Mouse (Mus musculus): ENCODE measurements around the gene Cxcl10. TPM values are rescaled to one million over a fixed set of nuclear protein-coding genes. Genes with fewer than 3 reads are reported as not detected.

Gene Cxcl10
- total RNA-seq, 2 experiments from 2014 or later = not detected

DNA sequence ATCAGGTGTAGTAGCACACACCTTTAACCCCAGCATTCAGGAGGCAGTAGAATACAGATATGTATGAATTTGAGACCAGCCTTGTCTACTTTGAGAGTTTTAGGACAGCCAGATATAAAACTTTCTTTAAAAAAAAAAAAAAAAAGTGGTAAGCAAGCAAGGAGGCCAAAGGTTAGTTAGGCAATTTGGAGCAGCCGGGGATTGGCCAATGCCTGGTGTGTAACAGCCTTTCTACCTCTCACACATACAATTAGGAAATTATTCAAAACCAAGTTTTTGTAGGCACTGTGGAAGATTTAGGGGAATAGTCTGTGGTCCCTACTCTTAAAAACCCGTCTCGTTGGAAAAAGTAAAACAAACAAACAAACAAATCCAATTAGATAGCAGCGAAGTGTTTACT, 26.1 kb downstream of the Cxcl10 start:
- intact Hi-C loops (cut with DNase I) = no loop called here

GRCm38 (mm10) chr5:92321631-92322400, 26.9 kb downstream of the Cxcl10 start:
- intact Hi-C loops (cut with DNase I) = no loop called here
- DNase-seq = no peak

More for the DNA sequence above, 26.1 kb downstream of the Cxcl10 start:
- no peak for DNase-seq

DNA sequence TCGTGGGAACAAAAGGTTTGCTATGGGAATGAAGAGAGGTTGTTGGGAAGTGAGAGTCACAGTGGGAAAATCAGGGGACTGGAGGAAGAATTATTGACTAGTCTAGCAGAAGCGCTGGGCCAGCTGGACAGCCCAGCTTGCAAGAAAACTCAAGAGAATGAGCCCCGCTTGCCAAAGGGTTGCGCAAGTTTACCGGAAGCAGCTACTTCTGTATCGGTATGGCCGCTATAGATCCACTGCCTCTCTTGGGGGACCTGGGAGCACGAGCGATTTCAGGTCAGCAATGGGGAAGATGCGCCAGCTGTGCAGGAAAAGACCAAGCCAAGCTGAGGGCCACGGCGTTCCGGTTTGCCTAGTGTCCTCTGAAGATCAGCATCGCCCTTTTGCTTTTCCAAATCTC, 30.1 kb downstream of the Cxcl10 start:
- intact Hi-C loops (cut with DNase I) = no loop called here
- no peak for DNase-seq

DNA sequence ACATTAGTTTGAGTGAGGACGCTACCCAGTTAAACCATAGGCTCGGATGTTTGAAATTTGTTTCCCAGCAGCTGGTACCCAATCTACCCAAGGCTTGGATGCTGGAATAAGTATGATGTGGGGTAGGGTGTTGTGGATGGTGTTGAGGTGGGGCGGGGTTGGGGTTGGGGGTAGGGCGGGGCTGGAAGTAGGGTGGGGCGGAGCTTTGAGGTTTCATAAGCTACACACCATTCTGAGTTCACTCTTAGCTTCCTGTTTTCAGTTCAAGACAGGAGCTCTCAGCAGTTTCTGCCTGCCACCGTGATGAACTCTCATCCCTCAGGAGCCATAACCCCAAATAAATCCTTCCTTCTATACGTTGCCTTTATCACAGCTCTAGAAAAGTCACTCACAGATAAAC, 30.6 kb downstream of the Cxcl10 start:
- DNase-seq = no peak
- intact Hi-C loops (cut with DNase I) = no loop called here

GRCm38 (mm10) chr5:92313776-92314175, 34.9 kb downstream of the Cxcl10 start:
- DNase-seq = no peak
- intact Hi-C loops (cut with DNase I) = no loop called here

GRCm38 (mm10) chr5:92312046-92312715, 36.5 kb downstream of the Cxcl10 start:
- DNase-seq = peak; percentile 93

GRCm38 (mm10) chr5:92309681-92310511, 38.8 kb downstream of the Cxcl10 start, which contains the start of gene Sdad1:
TSS of gene Sdad1 (minus strand) at chr5:92310479.
- peak; percentile 94 for DNase-seq
- intact Hi-C loops (cut with DNase I) = loop anchor here (2.0 kb wide), 1 partner anchor 73 kb away; no protein-coding TSS in a partner anchor

More at GRCm38 (mm10) chr5:92312046-92312715, 36.5 kb downstream of the Cxcl10 start:
- intact Hi-C loops (cut with DNase I) = no loop called here

- intact Hi-C loops (cut with DNase I) = no loop called here
- DNase-seq = no peak
These were observed 44.4 kb downstream of the Cxcl10 start for GRCm38 (mm10) chr5:92304291-92304690.

GRCm38 (mm10) chr5:92302149-92302840, 46.4 kb downstream of the Cxcl10 start:
- intact Hi-C loops (cut with DNase I) = no loop called here
- DNase-seq = no peak

Other genes with a start within 250 kb of the Cxcl10 start
- 10 to 100 TPM; 62.2 to 65.0 TPM for gene Uso1, start 211.0 kb downstream of the Cxcl10 start, total RNA-seq (2021)
- not detected for gene U90926, start 133.5 kb downstream of the Cxcl10 start, total RNA-seq (2021)
- gene Ppef2, start 92.6 kb downstream of the Cxcl10 start, total RNA-seq (2021) = under 1 TPM in 1 of 2 experiments, not detected in 1; 0.34 TPM
- gene Naaa, start 70.7 kb downstream of the Cxcl10 start, total RNA-seq (2021) = 10 to 100 TPM; 11.9 to 13.9 TPM
- gene Sdad1, start 38.4 kb downstream of the Cxcl10 start, total RNA-seq (2021) = 10 to 100 TPM; 28.2 to 31.0 TPM
- gene Cxcl9, start 20.8 kb downstream of the Cxcl10 start, total RNA-seq (2021) = not detected
- 1 to 10 TPM; 4.1 to 5.6 TPM for gene Art3, start 17.1 kb downstream of the Cxcl10 start, total RNA-seq (2021)
- 10 to 100 TPM; 50.7 to 60.8 TPM for gene Nup54, start 86.3 kb upstream of the Cxcl10 start, total RNA-seq (2021)
- 100 to 1,000 TPM; 112 to 115 TPM for gene Scarb2, start 157.9 kb upstream of the Cxcl10 start, total RNA-seq (2021)
- gene Fam47e, start 206.2 kb upstream of the Cxcl10 start, total RNA-seq (2021) = under 1 TPM; 0.42 to 0.60 TPM